Mouse (Mus musculus) G1E-ER4 (cell line): ENCODE data around the gene Gm17349. TPM values are rescaled to one million over a fixed set of nuclear protein-coding genes. Genes with fewer than 3 reads are reported as not detected.
A peak's percentile ranks its signal among the peaks of the same experiment; 100 is the strongest.

Source experiments
- GATA1 ChIP-seq: IDR thresholded peaks from one replicate; pipeline ENCODE4 v1.8.0; 2012; ENCODE audit warnings: low read length, inconsistent platforms
- polyA plus RNA-seq: library from polyadenylated mRNA; stranded (reverse); fragments of >175 nt; gene quantifications from 2 replicates; pipeline ENCODE4 v1.2.3, GENCODE M21; 2012

Gm17349 gene
- polyA plus RNA-seq, 1 experiment, result 6.8 TPM

- TF ChIP-seq GATA1, result no peak
Measured at GRCm38 (mm10) chr15:99678063-99678800, 27.1 kb downstream of the Gm17349 start.

DNA sequence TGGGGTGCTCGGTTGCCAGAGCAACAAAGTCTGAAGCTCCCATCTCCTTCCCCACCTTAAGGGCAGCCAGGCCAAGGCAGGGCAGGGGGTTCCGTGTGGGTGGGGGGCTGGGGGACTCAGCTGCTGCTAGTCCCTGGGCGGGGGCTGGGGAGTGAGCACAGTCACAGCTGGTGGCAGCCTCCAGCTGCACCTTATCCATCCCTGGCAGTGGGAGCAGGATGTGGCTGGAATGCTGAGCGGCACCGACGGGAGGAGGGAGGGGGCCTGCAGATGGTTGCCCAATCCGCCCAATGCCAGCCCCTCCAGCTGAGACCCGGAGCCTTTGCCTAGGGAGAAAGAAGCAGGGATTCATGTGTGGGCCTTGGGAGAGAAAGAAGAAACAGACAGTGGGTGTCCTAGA is 28.2 kb downstream of the Gm17349 start:
- no peak for TF ChIP-seq GATA1

DNA sequence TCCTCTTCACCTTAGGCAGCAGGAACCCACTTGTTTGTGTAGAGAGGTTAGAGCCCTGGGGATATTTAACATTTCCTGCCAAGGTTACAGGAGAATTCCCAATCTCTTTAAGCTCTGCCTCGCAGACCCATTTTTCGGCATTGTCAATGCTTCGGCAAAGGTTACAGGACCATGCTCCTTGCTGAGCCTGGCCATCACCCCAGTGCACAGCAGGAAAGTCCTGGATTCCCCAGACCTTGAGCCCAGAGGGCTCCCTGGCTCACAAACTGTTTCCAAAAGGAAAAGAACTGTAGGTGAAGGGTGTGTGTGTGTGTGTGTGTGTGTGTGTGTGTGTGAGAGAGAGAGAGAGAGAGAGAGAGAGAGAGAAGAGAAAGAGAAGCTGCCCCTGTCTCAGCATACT is 30.4 kb downstream of the Gm17349 start:
- TF ChIP-seq GATA1, result no peak

DNA sequence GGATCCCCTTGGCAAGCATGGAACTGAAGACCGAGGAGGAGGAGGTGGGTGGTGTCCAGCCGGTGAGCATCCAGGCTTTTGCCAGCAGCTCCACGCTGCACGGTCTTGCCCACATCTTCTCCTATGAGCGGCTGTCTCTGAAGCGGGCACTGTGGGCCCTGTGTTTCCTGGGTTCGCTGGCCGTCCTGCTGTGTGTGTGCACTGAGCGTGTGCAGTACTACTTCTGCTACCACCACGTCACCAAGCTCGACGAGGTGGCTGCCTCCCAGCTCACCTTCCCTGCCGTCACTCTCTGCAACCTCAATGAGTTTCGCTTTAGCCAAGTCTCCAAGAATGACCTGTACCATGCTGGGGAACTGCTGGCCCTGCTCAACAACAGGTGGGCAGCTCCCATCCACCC is 33.5 kb downstream of the Gm17349 start:
- TF ChIP-seq GATA1, result no peak

GRCm38 (mm10) chr15:99670964-99671670 is 34.2 kb downstream of the Gm17349 start:
- no peak for TF ChIP-seq GATA1

GRCm38 (mm10) chr15:99670154-99670821 is 35.0 kb downstream of the Gm17349 start, which contains the start of gene Asic1:
Gene Asic1 (plus strand): TSS chr15:99670368.
- no peak for TF ChIP-seq GATA1

DNA sequence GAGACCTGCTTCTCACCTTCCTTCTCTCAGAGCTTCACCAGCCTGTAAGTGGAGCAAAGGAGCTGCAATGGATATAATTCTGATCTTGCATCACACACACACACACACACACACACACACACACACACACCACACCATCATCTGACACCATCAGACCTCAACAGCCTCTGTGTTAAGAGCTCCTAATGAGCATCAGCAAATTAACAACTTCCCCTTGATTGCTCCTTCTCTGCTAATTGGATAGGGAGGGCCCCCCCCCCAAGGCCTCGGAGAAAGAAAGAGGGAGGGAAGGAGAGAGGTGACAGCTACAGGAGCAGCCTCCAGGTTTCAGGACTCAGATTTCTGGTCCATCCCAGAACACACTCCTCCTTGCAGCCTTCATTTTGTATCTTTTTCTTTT is 35.9 kb downstream of the Gm17349 start:
- no peak for TF ChIP-seq GATA1

DNA sequence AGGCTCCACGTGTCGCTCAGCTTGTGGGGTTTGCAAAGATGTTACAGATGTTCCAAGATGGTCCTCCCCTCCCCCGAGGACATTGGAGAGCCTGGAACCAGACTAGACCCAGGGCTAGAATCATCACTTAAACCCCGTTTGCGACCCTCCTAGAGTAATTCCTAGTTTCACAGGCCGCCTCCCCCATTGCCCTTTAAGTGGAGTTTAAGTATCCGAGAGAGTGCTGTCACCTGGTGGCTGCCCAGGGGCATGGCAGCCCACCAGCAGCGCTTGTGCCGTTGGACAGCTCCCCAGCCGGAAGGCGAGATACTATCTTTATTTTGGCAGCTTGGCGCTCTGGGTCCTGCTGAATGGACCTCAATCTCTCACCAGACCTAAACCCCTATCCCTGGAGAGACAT is 36.4 kb downstream of the Gm17349 start:
- TF ChIP-seq GATA1, result no peak

DNA sequence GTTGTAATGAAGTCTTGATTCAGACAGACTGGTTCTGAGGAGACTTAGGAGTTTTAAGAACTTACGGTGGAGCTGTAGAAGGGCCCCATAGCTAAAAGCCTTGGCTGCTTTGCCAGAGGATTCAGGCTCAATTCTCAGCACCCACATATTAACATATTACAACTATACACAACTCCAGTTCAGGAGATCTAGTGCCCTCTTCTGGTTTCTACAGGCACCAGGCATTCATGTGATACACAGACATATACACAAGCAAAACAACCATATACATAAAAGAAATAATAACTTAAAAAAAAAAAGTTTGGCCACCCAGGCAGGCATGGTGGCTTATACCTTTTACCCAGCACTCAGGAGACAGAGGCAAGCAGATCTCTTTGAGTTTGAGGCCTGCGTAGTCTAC is 37.7 kb downstream of the Gm17349 start:
- TF ChIP-seq GATA1, result no peak

DNA sequence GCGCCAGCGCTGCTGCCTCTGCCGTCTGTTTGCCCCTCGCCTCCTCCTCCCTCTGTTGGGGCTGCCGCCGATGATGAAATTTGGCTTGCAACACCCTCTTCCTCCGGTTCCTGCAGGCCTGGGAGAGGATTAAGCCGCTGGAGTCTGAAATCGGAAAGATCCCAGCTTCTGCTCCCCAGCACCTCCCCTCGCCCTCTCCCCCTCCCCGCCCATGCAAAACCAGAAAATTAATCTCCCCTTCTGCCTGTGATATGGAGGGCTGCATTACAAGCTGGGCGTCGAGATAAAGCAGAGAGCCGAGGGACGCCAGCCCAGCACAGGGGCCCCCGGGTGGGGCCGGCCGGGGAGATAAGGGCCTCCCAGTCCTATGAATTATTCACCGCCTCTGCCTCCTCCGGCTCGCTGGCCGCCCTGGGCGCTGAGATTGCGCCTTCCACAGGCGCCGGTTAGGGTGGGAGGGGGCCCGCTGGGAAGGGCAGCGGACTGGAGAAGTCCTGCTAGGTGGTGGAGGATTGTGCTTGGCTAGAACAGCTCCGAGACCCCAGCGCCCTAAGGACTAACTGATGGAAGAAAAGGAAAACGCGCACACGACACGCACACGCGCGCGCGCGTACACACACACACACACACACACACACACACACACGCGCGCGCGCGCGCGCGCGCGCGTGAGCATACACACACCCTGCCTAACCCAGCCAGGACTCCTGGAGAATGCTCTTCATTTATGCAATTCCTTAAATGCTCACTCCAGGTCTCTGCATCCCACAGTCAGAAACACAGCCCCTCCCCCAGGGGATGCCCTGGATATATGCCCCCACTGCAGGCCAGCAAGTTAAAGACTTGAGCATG is 40.5 kb downstream of the Gm17349 start:
- peak; percentile 80 for TF ChIP-seq GATA1

DNA sequence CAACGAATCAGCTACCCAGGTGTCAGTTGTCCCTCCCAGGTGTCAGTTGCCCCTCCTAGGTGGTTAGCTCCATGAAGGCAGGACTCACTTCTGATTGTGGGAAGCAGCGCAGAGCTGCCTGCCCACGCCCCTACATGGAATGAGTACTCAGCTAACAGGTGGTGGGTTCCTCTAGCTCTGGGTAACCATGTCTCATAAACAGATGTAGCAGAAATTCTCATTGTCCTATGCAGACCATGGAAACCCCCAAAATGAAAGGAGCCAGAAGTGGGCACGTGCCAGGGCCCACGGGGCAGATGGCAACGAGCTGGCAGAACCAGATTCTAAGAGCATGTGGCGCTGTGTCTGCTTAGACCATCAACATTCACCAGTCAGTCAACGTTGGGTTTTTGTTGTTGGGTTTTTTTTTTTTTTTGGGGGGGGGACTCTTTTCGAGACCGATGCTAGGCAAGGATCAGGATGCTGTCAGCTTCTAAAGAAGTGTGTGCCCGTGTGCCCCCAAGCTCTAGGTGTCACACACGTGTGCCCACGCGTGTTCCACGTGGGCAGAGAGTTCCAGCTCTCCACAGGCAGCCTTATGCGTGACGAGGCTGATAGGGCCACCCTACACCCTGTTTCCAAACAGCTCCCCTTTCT is 41.2 kb downstream of the Gm17349 start:
- TF ChIP-seq GATA1, result no peak

DNA sequence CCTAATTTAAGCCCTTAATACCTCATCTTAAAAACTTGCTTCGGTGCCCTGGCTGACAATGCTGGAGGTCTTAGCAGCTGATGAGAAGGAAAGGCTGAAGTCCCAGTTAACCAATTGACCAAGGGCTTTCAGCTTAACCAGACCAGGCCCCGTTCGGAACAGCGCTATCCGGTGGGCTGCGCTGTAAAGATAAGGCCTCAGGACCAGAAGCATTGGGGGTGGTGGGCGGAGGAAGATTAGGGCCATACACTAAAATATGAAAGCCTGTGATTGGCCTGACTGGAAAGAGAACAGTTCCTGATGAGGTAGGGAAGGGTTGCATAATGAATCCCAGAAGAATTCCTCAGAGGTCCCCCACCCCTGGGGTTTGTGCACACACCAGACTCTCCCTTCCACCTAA is 42.9 kb downstream of the Gm17349 start:
- TF ChIP-seq GATA1, result no peak

- TF ChIP-seq GATA1, result no peak
Measured at GRCm38 (mm10) chr15:99661121-99661830, 44.0 kb downstream of the Gm17349 start.

- TF ChIP-seq GATA1, result no peak
Measured at GRCm38 (mm10) chr15:99658437-99658836, 46.9 kb downstream of the Gm17349 start.
